Mouse (Mus musculus) large intestine, adult 2 months (tissue): ENCODE results near the gene Prim2. TPM values are rescaled to one million over a fixed set of nuclear protein-coding genes. Genes with fewer than 3 reads are reported as not detected.

Experiments used
- DNase-seq: peaks from one replicate; pipeline ENCODE4 v3.0.0-alpha.2; 2012; ENCODE audit warnings: low read depth, low spot score
- WGBS: fragments of 180-500 bp; shearing (Covaris S2); methylation state at CpG from one replicate; pipeline ENCODE4 v1.1.7; 2018; 5-methylcytosine and 5-hydroxymethylcytosine counted together
- polyA plus RNA-seq: library from polyadenylated mRNA; depleted of rRNA; stranded (reverse); fragments of >200 nt; gene quantifications from 2 replicates; pipeline ENCODE4 v1.2.3, GENCODE M21; 2012; rRNA removed

The Prim2 gene
- 7.1 and 7.4 TPM in 2 replicates for polyA plus RNA-seq

GRCm38 (mm10) chr1:33669708-33670141 is at the start of gene Prim2:
TSS of gene Prim2 (minus strand) at chr1:33669795.
- WGBS, result under 1% methylated on average over 26 of the region's 26 CpGs

DNA sequence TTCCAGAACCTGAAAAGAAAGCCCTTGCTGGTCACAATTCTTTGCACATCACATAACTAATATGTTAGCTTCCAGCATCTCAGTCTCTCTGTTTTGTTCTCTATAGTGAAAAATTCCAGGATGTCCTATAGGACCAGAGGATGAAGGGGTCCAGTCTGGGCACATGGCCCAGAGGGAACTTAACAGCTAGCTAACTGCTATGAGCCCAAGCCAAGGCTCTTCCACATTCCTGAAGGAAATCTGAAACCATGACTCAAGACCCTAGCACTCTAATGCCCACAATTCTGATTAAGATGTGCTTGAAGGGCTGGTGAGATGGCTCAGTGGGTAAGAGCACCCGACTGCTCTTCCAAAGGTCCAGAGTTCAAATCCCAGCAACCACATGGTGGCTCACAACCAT is 48.0 kb upstream of the Prim2 start:
- WGBS, result 81% methylated on average over 1 of the region's 1 CpGs
- DNase-seq, result no peak

More at GRCm38 (mm10) chr1:33669708-33670141, at the start of gene Prim2:
- DNase-seq, result peak; percentile 53

- no peak for DNase-seq
- 5% methylated on average over 10 of the region's 10 CpGs for whole genome bisulfite sequencing
Measured at GRCm38 (mm10) chr1:33714796-33715195, 45.2 kb upstream of the Prim2 start.

DNA sequence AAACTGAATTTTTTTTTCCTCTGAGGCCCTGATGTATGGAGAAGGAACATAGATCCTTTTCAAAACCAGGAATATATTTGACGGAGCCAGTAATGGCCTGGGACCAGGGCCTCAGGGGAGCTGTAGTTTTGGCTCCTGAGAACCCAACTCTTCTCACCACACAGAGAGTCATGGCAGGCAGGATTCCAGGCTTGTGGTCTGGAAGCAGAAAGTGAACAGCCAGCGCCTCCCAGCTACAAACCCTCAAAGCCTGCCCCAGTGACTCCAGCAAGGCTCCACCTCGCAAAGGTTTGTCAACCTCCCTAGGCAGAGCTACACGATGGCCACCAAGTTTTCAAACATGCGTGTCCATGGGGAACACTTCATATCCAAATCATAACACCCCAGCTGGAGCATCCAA is 42.4 kb upstream of the Prim2 start:
- WGBS, result 87% methylated on average over 5 of the region's 5 CpGs
- no peak for DNase-seq

GRCm38 (mm10) chr1:33709615-33710014 is 40.0 kb upstream of the Prim2 start:
- DNase-seq, result no peak
- WGBS, result 30% methylated on average over 2 of the region's 2 CpGs

- no peak for DNase-seq
- WGBS, result 89% methylated on average over 3 of the region's 3 CpGs
Measured at GRCm38 (mm10) chr1:33701244-33701643, 31.6 kb upstream of the Prim2 start.

- 81% methylated on average over 2 of the region's 2 CpGs for WGBS
- no peak for DNase-seq
Measured at GRCm38 (mm10) chr1:33696016-33696415, 26.4 kb upstream of the Prim2 start.

DNA sequence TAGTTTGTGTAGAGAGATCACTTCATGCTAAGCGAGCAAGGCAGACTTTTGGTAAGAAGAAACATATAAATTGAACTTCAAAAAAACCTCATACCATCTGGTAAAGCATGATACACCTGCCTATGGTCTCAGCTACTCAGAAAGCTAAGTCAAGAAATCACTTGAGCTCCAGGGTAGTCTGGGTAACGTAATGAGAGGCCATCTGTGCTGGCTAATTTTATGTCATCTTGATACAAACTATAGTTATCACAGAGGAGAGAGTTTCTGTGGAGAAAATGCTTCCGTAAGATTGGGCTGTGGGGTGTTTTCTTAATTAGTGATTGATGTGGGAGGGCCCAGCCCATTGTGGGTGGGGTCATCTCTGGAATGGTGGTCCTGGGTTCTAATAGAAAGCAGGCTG is 24.3 kb upstream of the Prim2 start:
- DNase-seq, result no peak
- 78% methylated on average over 3 of the region's 3 CpGs for WGBS

GRCm38 (mm10) chr1:33690087-33690448 is 20.5 kb upstream of the Prim2 start:
- 37% methylated on average over 4 of the region's 4 CpGs for WGBS

DNA sequence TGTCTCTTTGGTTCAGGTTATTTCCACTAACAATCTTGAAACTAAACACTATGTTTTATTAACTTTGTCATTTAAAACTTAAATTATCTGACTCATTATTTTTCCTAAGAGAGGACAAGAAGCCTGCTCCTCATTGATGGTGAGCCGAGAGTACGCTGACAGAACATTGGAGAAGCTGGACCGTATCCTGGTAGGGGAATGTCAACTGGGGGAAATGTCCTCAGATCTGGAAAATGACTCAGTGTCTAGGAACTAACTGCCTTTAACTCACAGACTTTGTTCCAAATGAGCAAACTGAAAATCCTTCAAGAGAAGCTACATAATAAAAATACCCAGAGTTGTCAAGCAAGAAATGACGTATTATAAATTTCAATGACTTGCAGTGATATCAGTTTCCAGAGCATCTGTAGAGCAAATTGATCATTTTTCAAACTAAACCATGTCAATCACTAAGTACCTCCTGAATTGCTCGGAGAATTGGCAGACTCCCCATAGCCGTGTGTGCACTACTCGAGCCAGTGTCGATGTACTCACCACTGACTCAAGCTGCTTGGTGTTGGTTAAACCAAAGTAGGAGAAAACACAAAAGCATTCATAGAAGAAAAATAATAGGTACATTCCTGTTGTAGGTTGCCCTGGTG is 20.0 kb upstream of the Prim2 start:
- WGBS, result 65% methylated on average over 8 of the region's 8 CpGs
- no peak for DNase-seq

More at GRCm38 (mm10) chr1:33690087-33690448, 20.5 kb upstream of the Prim2 start:
- DNase-seq, result no peak

- DNase-seq, result no peak
- WGBS, result 53% methylated on average over 2 of the region's 2 CpGs
Measured at GRCm38 (mm10) chr1:33688810-33689209, 19.2 kb upstream of the Prim2 start.

GRCm38 (mm10) chr1:33684459-33684858 is 14.9 kb upstream of the Prim2 start:
- DNase-seq, result no peak
- WGBS, result 50% methylated on average over 8 of the region's 8 CpGs

DNA sequence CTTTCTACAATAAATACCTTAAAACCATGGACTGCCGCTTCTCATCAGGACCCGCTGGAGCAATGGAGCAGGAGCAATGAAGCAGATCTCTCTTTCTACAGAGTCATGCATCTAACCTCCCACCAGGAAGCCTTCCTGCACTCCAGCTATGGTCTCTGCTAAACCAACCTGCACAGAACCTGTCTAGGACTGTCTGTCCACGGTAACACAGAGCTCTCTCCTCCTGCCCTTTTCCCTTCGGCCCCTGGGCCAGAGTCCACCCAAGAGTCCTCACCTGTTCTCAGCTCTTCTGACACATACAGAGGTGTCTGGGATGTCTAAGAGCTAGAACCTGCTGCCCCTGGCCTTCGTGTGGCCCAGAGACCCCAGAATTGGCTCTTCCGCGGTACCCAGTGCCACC is 11.3 kb upstream of the Prim2 start:
- 92% methylated on average over 7 of the region's 7 CpGs for WGBS
- no peak for DNase-seq

DNA sequence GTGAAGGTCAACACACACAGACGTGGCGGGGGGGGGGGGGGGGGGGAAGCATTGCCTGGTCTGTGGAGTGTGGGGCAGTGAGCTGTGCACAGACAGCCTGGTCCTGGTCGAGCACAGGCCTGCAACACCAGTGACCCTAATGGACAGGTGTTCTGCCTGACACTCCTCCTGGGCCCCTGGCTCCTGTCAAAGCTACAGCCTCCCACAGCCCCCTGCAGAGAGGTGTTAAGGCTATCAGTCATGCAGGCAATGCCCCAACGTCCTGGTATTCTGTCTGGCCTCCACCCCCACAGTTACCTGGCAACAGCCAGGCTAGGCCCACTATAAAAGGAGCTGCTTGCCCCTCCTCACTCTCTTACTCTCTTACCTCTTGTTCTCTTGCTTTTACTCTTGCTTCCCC is 10.8 kb upstream of the Prim2 start:
- DNase-seq, result no peak
- WGBS, result 52% methylated on average over 4 of the region's 4 CpGs

- WGBS, result 63% methylated on average over 17 of the region's 17 CpGs
- DNase-seq, result no peak
Measured at GRCm38 (mm10) chr1:33673158-33673960, 3.8 kb upstream of the Prim2 start.

GRCm38 (mm10) chr1:33672514-33672913 is 2.9 kb upstream of the Prim2 start:
- no peak for DNase-seq
- 21% methylated on average over 3 of the region's 3 CpGs for WGBS

GRCm38 (mm10) chr1:33672083-33672482 is 2.5 kb upstream of the Prim2 start:
- no peak for DNase-seq
- WGBS, result 65% methylated on average over 3 of the region's 3 CpGs

DNA sequence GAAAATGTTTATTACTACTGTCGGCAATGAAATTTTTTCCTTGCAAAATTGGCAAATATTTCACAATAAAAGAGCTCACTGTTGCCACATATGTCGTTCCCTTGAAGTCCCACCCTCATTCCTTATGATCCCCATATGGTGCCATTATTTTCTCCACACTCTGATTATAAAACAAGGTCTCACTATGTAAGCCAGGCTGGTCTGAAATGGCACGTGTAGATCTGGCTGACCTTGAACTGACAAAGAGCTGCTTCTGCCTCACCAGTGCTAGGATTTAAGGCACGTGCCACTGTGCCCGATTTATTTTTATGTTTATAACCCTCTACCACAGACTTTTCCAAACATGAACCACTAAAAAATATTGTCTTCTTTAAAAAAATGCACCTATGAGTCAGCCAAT is 1.8 kb upstream of the Prim2 start:
- 24% methylated on average over 5 of the region's 5 CpGs for WGBS
- no peak for DNase-seq

DNA sequence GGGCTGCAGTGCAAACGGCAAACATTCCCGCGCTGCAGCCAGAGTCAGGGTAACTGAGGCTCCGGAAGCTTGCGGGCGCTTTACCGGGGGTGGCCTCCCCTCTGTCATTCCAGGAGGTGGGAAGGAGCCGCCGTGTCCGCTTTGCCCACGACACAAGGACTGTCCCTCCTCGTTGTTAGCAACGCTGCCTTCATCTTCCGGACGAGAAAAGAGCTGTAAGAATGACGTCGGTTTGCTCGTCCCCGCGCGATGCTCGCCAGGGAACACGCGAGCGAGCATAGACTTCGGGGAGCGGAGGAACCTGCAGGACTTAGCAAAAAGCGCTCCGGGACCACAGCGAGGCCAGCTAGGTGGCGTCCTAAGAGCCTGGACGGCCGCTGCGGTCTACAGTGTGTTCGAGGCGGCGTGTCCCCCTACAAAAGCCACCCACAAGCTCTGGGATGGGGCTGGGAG is 595 bp upstream of the Prim2 start:
- under 1% methylated on average over 37 of the region's 37 CpGs for WGBS
- peak; percentile 35 for DNase-seq

- no peak for DNase-seq
- 87% methylated on average over 19 of the region's 19 CpGs for WGBS
Measured at GRCm38 (mm10) chr1:33663605-33664117, 5.9 kb downstream of the Prim2 start.

DNA sequence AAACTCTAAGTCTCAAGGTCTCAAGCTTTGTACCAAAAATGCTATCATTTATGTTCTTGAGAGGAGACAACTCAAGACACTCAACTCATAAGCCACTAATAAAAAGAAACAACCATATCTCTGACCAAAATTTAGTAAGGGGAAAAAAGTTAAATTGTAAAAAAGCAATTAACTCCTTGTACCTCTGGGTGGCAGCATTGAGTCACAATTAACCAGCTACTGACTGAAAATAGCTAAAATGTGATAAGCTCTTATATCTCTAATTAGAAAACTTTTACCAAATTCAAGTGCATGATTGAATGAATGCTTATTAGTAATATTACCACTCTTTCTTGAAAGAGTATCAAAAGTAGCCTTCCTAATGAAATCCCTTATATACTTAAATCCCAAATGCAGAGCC is 6.4 kb downstream of the Prim2 start:
- no peak for DNase-seq
